Mouse (Mus musculus) lung, postnatal 0 days (tissue): ENCODE measurements around the gene Rasgrp1.

Source experiments
- CTCF ChIP-seq: IDR thresholded peaks from 2 replicates; pipeline ENCODE4 v1.5.1; 2016; ENCODE audit warnings: antibody characterized with exemption, mild to moderate bottlenecking
- EP300 ChIP-seq: IDR thresholded peaks from 2 replicates; pipeline ENCODE4 v1.6.1; 2016; ENCODE audit warnings: antibody characterized with exemption, mild to moderate bottlenecking, control low read depth

GRCm38 (mm10) chr2:117321231-117321630, 21.6 kb downstream of the Rasgrp1 start:
- TF ChIP-seq EP300 = no peak
- TF ChIP-seq CTCF = no peak
